Mouse (Mus musculus) retina, embryonic 14.5 days (tissue): ENCODE measurements around the gene Tram2.

Experiments
- DNase-seq: peaks from one replicate; pipeline ENCODE4 v3.0.0-alpha.2; 2015; ENCODE audit warnings: low spot score

The Tram2 gene

DNA sequence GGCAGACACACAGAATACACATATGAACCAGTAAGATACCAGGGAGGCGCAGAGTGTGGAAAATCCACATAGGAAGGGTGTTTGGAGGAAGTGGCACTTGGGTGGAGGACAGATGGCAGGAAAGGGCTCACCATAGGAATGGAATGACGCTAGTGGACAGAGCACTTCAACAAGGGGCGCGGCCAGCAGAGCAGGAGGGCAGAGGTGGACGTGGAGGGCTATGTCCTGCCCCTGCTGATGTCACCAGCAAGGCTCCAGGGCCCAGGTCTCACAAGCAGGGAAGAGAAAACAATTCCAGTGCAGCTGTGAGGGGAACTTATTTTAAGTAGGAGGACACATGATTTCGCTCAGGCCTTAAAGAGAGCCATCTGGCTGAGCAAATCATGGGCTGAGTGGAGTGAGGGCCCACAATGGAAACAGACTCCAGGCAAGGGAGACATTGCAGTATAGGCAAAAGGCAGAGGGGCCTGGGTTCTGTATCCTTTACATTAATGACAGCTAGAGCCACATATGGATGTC lies 68.7 kb downstream of the Tram2 start:
- no peak for DNase-seq

GRCm38 (mm10) chr1:21008891-21009290 lies 70.1 kb downstream of the Tram2 start:
- no peak for DNase-seq

GRCm38 (mm10) chr1:21007941-21008701 lies 70.9 kb downstream of the Tram2 start:
- no peak for DNase-seq

DNA sequence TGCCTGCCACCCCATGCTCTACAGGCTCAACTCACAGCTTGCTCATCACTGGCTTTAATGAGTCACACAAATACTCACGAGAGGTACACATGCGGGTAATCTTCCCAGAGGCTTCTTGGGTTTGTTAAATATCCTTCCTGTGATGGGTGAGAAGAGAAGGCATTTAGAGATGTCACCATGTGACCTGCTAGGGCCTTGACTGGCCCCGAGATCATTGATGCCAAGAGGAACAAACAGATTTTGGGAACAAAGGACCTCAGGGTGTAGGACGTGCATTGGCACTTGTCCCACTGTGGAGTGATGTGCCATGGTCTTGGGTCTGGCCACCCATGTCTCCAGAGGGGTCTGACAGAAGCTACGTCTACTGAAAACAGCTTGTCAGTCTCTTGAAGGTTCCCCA lies 72.3 kb downstream of the Tram2 start:
- no peak for DNase-seq

GRCm38 (mm10) chr1:21004596-21004995 lies 74.4 kb downstream of the Tram2 start:
- DNase-seq, result no peak

DNA sequence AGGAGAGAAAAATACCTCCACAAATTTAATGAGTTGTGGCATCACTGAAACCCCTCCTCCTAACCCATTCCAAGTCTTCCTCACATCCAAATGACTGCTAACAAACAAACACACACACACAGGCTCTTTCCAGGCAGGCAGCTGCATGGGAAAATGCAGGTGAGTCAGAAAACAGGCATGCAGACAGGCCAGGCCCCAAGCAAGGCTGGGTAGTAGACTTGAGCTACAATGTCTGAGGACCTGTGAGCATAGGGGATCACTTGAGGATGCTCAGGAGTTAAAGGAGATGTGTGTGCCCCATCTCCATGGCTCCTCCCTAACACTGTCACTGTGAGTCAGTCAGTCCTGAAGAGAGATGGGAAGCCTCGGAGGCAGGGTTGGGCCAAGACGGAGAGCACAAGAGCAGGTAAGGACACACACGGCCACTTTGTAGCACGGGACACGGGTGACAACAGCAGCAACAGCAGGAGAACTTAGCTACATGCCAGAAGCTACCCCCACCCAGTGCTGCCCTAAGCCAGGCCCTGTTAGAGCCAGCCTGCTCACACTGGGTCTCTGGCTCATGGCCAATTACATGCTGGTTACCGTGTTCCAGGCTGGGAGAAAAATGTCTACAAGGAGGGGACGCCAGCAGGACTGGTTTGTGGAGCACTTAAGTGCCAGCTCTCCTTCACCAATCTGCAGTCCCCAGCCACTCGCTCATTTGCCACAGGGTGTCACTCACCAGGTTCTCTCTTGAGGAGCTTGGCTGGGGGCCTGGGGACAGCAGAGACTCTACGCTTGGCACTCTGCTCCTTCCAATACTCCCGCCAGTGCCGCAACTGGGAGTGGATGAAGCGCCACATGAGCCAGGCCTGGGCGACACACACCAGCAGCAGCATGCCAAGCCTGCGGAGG lies 76.5 kb downstream of the Tram2 start:
- no peak for DNase-seq

GRCm38 (mm10) chr1:20997881-20998389 lies 81.1 kb downstream of the Tram2 start:
- DNase-seq, result no peak

DNA sequence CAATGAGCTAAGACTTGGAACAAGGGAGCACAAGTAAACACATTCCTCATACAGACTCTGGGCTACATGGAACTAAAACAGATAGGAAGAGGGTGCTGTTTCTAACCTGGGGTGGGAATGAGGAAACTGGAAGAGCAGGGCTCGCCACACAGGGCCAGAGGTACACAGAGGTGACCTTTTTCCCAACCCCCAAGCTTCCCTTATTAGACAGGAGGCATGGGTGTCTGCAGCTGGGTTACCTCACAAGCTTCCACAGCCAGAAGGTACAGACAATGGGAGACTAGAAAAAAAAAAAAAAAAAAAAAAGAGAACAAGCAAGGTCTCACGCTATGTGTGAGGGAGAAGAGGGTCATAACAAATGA lies 81.7 kb downstream of the Tram2 start:
- no peak for DNase-seq

- no peak for DNase-seq
These were observed 82.3 kb downstream of the Tram2 start for GRCm38 (mm10) chr1:20996603-20997327.

DNA sequence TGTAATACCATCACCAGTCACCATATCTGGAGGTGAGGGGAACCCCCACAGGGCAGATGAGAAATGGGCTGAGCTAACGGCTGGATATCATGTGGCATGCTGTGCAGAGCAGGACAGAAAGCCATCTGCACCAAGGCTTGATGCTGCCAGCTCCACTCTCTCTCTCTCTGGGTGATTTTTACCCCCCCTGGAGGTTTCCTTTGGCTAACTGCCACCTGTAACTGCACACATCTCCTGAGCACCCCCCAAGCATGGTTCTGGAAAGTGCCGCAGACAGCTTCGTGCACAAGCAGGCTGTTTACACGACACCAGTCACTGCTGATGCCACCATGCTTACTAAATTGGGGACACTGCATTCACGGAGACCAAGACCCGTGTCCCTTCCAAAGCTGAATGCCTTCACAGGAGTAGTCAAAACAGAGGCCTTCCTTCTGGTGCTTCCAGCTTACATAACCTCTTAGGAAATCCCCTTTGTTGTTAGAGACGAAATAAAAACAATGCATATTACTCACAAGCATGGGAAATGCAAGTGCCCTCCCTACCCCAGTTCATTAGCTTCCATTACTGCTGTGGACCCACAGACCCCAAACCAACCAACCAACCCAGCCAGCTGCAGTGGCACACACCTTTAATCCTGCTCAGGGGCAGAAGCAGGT lies 83.6 kb downstream of the Tram2 start:
- no peak for DNase-seq

DNA sequence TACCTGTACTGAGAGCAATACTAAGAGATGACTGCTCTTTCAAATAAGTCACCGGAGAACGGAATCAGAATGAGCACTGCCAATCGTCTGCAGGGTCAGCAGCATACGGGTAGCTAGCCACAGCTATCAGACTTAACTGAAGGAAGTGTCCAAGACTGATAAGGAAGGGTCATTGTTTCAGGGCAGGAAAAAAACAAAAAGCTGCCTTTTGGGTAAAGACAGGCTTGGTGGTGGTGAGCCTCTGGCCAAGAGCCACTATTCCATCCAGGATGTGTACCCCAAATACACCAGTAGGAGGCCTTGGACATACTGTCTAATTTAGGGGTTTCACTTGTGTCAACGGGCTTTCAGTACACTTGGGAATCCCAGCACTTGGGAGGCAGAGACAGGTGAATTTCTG lies 84.7 kb downstream of the Tram2 start:
- no peak for DNase-seq

- no peak for DNase-seq
These were observed 85.3 kb downstream of the Tram2 start for GRCm38 (mm10) chr1:20993690-20994089.

DNA sequence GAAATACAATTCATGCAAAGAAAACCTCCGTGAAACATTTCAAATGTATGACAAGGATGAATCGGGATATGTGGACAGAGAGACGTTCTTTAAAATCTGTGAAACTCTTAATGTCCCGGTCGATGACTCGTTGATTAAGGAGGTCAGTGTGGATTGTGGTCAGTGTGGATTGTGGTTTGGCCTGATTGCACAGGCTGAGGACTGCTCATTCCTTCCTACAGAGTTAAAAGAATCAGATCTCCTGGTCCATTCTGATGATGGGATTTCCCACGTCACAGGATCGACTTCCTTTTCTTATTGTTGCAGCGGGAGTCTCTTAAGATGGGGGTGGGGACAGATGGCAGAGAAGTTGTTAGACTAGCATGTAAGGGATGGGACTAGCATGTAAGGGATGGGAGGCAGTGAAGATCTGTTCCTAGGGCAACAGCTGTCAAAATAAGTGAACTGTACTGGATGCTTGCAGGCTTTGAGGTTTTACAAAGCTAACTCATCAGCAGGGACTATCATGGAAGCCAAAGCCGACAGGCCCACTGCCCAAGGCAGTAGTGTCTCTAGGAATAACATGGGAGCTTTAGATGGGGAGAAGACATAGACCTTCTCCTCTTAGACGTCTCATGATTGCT lies 89.5 kb downstream of the Tram2 start:
- no peak for DNase-seq

DNA sequence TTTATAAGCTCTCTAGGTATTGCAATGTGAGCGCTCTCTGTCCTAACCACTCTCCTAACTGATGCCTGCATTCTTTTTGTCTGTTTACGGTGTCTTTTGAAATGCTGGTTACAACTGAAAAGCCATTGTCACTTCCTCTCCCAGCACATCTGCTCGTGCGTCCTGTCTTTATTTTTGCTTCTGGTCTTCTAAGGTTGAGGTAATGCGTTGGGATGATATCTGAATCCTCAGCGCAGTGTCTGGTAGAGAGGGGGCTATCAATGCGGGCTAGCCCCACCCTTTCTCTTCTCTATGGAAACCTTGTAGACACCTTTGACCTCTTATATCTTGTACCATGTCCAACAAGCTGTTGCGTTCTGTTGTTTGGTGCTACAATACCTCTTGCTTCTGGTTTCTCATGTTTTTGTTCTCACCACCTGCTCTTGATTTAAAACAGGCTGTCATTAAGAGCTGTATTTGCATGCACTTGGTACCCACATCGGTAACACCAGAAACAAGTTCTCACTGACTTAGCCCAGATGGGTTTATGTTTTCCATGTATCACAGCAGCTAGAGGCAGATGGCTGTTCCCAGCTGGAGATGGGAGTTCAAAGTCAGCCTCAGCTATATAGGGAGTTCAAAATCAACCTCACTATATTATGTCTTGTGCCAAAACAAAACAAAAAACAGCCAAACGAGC lies 92.5 kb downstream of the Tram2 start:
- no peak for DNase-seq

- DNase-seq, result no peak
These were observed 94.4 kb downstream of the Tram2 start for GRCm38 (mm10) chr1:20984582-20984981.

- no peak for DNase-seq
These were observed 94.9 kb downstream of the Tram2 start for GRCm38 (mm10) chr1:20984103-20984502.

DNA sequence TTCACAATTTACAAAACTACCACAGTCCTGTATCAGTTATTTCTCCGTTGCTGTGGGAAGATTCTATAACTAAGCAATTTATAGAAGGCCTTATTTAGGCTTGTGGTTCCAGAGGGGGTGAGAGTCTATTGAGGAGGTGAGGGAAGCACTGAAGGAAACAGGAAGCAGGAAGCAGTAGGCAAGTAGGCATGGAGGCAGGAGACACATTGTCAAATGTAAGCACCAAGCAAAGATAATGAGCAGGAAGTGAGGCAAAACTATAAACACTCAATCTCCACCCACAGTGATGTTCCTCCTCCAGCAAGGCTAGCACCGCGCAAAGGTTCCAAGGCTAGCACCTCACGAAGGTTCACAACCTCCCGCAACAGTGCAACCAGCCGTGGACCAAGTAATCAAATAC lies 97.3 kb downstream of the Tram2 start:
- DNase-seq, result no peak

DNA sequence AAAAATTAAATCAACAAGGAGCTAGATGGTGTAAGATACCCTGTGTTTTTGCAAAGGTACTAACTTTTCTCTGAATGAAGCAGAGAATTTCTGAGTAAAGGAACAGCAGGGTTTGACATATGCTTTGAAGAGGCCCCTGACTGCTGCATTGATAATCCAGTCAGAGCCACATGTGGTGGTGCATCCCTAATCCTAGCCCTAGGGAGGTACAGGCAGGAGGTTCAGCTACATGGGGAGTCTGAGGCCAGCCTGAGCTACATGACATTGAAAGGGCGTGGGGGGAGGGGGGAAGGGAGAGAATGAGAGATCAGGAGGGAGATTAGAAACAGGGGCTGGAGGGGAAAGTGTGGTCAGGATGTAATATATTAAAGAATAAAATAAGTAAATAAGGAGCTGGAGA lies 98.5 kb downstream of the Tram2 start:
- no peak for DNase-seq

- DNase-seq, result no peak
These were observed 104.5 kb downstream of the Tram2 start for GRCm38 (mm10) chr1:20974341-20975135.

- no peak for DNase-seq
These were observed 105.6 kb downstream of the Tram2 start for GRCm38 (mm10) chr1:20973389-20973788.
